Mouse (Mus musculus): ENCODE measurements around the gene Ms4a6c.
A peak's percentile ranks its signal among the peaks of the same experiment; 100 is the strongest.
"Not testable (repeated sequence)": the region's sequence is repeated elsewhere in the genome, so short reads cannot be mapped to it uniquely, and the experiment has no call there.

Ms4a6c gene

GRCm38 (mm10) chr19:11501326-11501725, 32.2 kb downstream of the Ms4a6c start:
- DNase-seq (ENCODE audit: low spot score), result no peak

- peak; percentile 54 for DNase-seq (ENCODE audit: low spot score)
Measured at GRCm38 (mm10) chr19:11504857-11505256, 35.7 kb downstream of the Ms4a6c start.

- DNase-seq (ENCODE audit: low spot score), result peak; percentile 32
Measured at GRCm38 (mm10) chr19:11513458-11513857, 44.3 kb downstream of the Ms4a6c start.

DNA sequence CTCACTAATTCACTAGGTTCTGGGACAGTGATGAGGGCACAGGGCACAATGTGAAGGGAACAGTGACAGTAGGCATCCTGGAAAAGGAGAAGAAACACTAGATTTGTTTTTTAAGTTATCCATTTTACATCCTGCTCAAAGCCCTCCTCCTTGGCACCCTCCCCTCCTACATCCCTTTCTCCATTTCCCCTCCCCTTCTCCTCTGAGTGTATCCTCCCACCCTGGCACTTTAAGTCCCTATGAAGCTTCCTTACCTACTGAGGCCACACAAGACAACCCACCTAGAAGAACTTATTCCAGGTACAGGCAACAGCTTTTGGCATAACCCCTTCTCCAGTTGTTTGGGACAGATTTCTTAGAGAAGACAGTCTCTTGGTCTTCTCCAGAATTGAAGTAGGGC, 47.1 kb downstream of the Ms4a6c start, which contains the start of gene Ms4a6b:
TSS of gene Ms4a6b (plus strand) at position 267 of the 400 bp plus-strand sequence.
- DNase-seq (ENCODE audit: low spot score), result peak; percentile 57

DNA sequence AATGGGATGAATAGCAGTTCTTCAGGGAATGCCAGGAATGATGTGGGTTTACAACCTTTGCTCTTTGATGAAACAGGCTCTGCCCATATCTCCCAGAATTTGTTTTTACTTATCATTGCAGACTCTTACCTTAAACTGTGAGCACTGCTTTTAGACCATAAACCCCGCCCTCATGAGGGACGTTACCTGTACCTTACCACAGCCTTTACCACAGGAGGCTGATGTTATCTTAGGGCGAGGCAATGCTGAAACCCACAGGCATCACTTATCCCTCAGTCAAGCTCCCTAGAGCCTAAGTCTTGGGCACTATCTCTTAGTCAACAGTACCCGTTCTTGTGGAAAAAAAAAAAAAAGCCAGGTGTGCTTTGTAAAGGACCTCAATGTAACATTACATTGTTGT, 47.7 kb downstream of the Ms4a6c start:
- peak; percentile 87 for DNase-seq (ENCODE audit: low spot score)

DNA sequence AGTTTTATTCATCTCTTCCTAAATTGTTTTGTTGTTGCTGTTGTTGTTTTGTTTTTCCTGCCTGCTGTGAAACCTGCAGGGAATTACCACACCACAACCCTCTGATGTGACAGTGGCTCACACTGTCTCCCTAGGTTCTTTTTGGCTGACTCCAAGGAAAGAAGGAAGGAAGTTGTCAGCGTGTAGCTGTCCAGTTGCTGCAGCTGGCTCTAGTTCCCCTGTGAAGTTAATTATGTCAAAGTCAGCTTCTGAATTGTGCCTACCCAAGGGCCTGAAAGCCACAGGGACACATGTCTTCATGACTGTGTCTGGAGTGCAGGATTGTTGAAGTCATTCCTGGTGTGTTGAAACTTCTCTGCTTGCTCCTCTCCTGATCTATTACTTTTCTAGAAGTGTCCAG, 48.2 kb downstream of the Ms4a6c start:
- not testable (repeated sequence) for DNase-seq (ENCODE audit: low spot score)

DNA sequence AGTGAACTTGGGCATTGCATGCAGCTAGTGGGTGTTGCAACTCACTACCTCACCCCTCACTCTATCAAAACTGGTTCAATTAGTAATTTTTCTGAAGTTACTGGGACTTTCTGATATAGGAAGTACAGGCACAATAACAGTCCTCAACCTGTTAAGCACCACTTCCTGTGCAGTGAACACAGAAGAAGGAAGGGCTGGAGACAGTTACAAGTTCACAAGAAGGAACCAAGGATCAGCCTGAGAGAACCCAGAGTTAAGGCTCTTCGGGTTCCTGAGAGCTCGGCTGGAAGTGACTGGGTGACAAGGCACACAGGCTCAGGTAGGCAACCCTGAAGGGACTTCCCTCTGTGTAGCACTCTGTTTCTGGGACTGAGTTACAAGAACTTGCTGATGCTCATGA, 49.2 kb downstream of the Ms4a6c start:
- DNase-seq (ENCODE audit: low spot score), result peak; percentile 54

- peak; percentile 36 for DNase-seq (ENCODE audit: low spot score)
Measured at GRCm38 (mm10) chr19:11520146-11520545, 51.0 kb downstream of the Ms4a6c start.

All from T-cell, adult 2 months (primary cell).